Mouse (Mus musculus): ENCODE measurements around the gene Nmnat3.

DNA sequence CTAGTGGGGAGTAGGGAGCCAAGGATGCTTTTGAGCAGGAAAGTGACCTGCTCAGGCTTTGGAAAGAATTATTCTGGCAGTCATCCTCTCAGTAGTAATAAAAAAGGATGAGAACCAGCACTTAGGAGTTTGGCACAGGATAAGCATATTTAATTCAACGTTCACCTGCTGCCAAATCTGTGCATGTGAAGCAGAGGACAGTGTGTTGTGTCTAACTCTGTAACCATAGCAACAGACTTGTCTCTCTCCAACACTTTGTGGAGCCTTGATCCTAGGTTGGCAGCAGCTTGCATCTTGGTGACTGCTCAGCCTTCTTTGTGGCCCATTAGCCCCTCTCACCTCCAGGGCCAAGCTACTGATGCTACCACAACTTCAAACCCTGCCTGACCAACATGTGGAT, 163.7 kb downstream of the Nmnat3 start:
- TF ChIP-seq CTCF (IDR thresholded peaks at IDR 0.05; ENCODE audit: low read depth) (no peak), EP300 (IDR thresholded peaks at IDR 0.05; ENCODE audit: low read depth) (no peak)

All from liver, embryonic 14.5 days (tissue).